Mouse (Mus musculus): ENCODE measurements around the gene Phyhipl. TPM values are rescaled to one million over a fixed set of nuclear protein-coding genes. Genes with fewer than 3 reads are reported as not detected.

Gene Phyhipl
- polyA plus RNA-seq, 1 experiment = 0.08 TPM

Other genes with a start within 250 kb of the Phyhipl start
- 15.0 TPM for gene Fam13c, start 215.5 kb downstream of the Phyhipl start, polyA plus RNA-seq (2012; fragmentation: generic; extraction: Trizol)

All from myocyte (in vitro differentiated cells).